Mouse (Mus musculus): ENCODE measurements around the gene Mcm2. TPM values are rescaled to one million over a fixed set of nuclear protein-coding genes. Genes with fewer than 3 reads are reported as not detected.

Gene Mcm2
- polyA plus RNA-seq, 1 experiment from 2014 or later, result 59.3 TPM

- no peak for ATAC-seq (replicated peaks; ENCODE audit: low FRiP score, low read depth)
- 83% methylated on average over 28 of the region's 28 CpGs for WGBS
- Histone ChIP-seq H3K27ac (no peak overlapping the region), H3K4me3 (replicated peaks; ENCODE audit: low read depth, low read length) (no peak overlapping the region), H3K27me3 (ENCODE audit: insufficient read depth, low read length) (no peaks in the 10 kb centered on the region), H3K4me2 (ENCODE audit: low read length) (no peak overlapping the region), H3K4me1 (replicated peaks; ENCODE audit: insufficient read depth, low read length) (peaks cover 8% of the 10 kb centered on the region), H3K9ac (ENCODE audit: low read depth, low read length) (no peak overlapping the region), H3K36me3 (ENCODE audit: insufficient read depth, low read length) (peaks cover 39% of the 10 kb centered on the region), H3K9me3 (replicated peaks; ENCODE audit: low read length) (no peaks in the 10 kb centered on the region)
- DNase-seq (ENCODE audit: low spot score), result no peak
- TF ChIP-seq CTCF (IDR thresholded peaks at IDR 0.05; ENCODE audit: low read depth), result no peak
Observed at GRCm38 (mm10) chr6:88836178-88836819, 62.3 kb downstream of the Mcm2 start.

- no peak overlapping the region for H3K9ac ChIP-seq (ENCODE audit: low read depth, low read length)
- no peak overlapping the region for H3K4me3 ChIP-seq (replicated peaks; ENCODE audit: low read depth, low read length)
- no peaks in the 10 kb centered on the region for H3K27me3 ChIP-seq (ENCODE audit: insufficient read depth, low read length)
- H3K27ac ChIP-seq, result no peak overlapping the region
- H3K36me3 ChIP-seq (ENCODE audit: insufficient read depth, low read length), result peaks cover 39% of the 10 kb centered on the region
- H3K4me1 ChIP-seq (replicated peaks; ENCODE audit: insufficient read depth, low read length), result no peaks in the 10 kb centered on the region
- H3K9me3 ChIP-seq (replicated peaks; ENCODE audit: low read length), result no peaks in the 10 kb centered on the region
- ATAC-seq (replicated peaks; ENCODE audit: low FRiP score, low read depth), result no peak
- TF ChIP-seq CTCF (IDR thresholded peaks at IDR 0.05; ENCODE audit: low read depth), result no peak
- no peak overlapping the region for H3K4me2 ChIP-seq (ENCODE audit: low read length)
- DNase-seq (ENCODE audit: low spot score), result no peak
- WGBS, result 69% methylated on average over 5 of the region's 5 CpGs
Observed at GRCm38 (mm10) chr6:88835047-88835446, 63.5 kb downstream of the Mcm2 start.

Other genes starting within 250 kb of the Mcm2 start
- 43.6 and 51.4 TPM in 2 replicates for gene Mgll, start 174.4 kb downstream of the Mcm2 start, polyA plus RNA-seq (2015; fragmentation: Nextera tagmentation; extraction: Ambion mirVana)
- 41.0 and 42.8 TPM in 2 replicates for gene Abtb1, start 56.8 kb downstream of the Mcm2 start, polyA plus RNA-seq (2015; fragmentation: Nextera tagmentation; extraction: Ambion mirVana)
- gene Podxl2, start 23.7 kb downstream of the Mcm2 start, polyA plus RNA-seq (2015; fragmentation: Nextera tagmentation; extraction: Ambion mirVana), result 50.6 and 54.2 TPM in 2 replicates
- gene Tpra1, start 3.5 kb upstream of the Mcm2 start, polyA plus RNA-seq (2015; fragmentation: Nextera tagmentation; extraction: Ambion mirVana), result 62.2 and 71.1 TPM in 2 replicates